Mouse (Mus musculus) heart, embryonic 14.5 days (tissue): ENCODE results near the gene Pla2g6. TPM values are rescaled to one million over a fixed set of nuclear protein-coding genes. Genes with fewer than 3 reads are reported as not detected.
A peak's percentile ranks its signal among the peaks of the same experiment; 100 is the strongest.

Source experiments
- ATAC-seq: fragments of 200-750 bp; cut with Nextera tagmentation; 2 replicates; pipeline ENCODE4 v1.8.0; 2017; ENCODE audit warnings: low read depth, moderate TSS enrichment; ENCODE audit not compliant: insufficient number of reproducible peaks, insufficient read depth, low FRiP score
- H3K27ac ChIP-seq, 2 experiments: fragments of 200-500 bp in 1 of 2; fragments of 300-500 bp in 1 of 2; sonication (generic) in 1 of 2; replicated peaks in 1 of 2; 2 replicates each; pipeline ENCODE4 v1.5.1; 2012 to 2014; ENCODE audit warnings: low read depth in 2 of 2, low read length in 2 of 2, control low read depth in 1 of 2, mild to moderate bottlenecking in 1 of 2, mixed read lengths in 1 of 2; ENCODE audit not compliant: control insufficient read depth in 1 of 2, insufficient read depth in 1 of 2
- H3K27me3 ChIP-seq: fragments of 300-500 bp; sonication (generic); 2 replicates; pipeline ENCODE4 v1.6.1; 2014; ENCODE audit warnings: mild to moderate bottlenecking, low read length, control low read depth; ENCODE audit not compliant: control insufficient read depth, insufficient read depth
- H3K36me3 ChIP-seq: fragments of 300-500 bp; sonication (generic); 2 replicates; pipeline ENCODE4 v1.6.1; 2014; ENCODE audit warnings: mild to moderate bottlenecking, control low read depth, low read length, mixed read lengths; ENCODE audit not compliant: control insufficient read depth, insufficient read depth
- H3K4me1 ChIP-seq, 2 experiments: fragments of 200-500 bp in 1 of 2; fragments of 300-500 bp in 1 of 2; sonication (generic) in 1 of 2; 2 replicates each; pipeline ENCODE4 v1.6.1; 2012 to 2014; ENCODE audit warnings: low read length in 2 of 2, control low read depth in 1 of 2, mixed read lengths in 1 of 2; ENCODE audit not compliant: control insufficient read depth in 2 of 2, insufficient read depth in 2 of 2
- H3K4me2 ChIP-seq: fragments of 300-500 bp; sonication (generic); 2 replicates; pipeline ENCODE4 v1.6.1; 2014; ENCODE audit warnings: mild to moderate bottlenecking, low read length
- H3K4me3 ChIP-seq, 2 experiments: fragments of 200-500 bp in 1 of 2; fragments of 300-500 bp in 1 of 2; sonication (generic) in 1 of 2; 2 replicates each; pipeline ENCODE4 v1.5.1; 2012 to 2014; ENCODE audit warnings: low read length in 2 of 2, mild to moderate bottlenecking in 2 of 2, control low read depth in 1 of 2, low read depth in 1 of 2, moderate library complexity in 1 of 2; ENCODE audit not compliant: control insufficient read depth in 1 of 2, insufficient read depth in 1 of 2
- H3K9ac ChIP-seq: fragments of 300-500 bp; sonication (generic); 2 replicates; pipeline ENCODE4 v1.6.1; 2014; ENCODE audit warnings: mild to moderate bottlenecking, low read length
- H3K9me3 ChIP-seq: fragments of 300-500 bp; sonication (generic); 2 replicates; pipeline ENCODE4 v1.6.1; 2016; ENCODE audit warnings: low read length, control low read depth; ENCODE audit not compliant: control insufficient read depth
- WGBS: fragments of 180-500 bp; shearing (Covaris S2); extraction: QIAGEN DNeasy Blood & Tissue Kit; methylation state at CpG from one replicate; pipeline ENCODE4 v1.1.7; 2014; 5-methylcytosine and 5-hydroxymethylcytosine counted together
- polyA plus RNA-seq: library from polyadenylated mRNA; unstranded; fragments of >200 nt; fragmentation: Nextera tagmentation; extraction: Ambion mirVana; gene quantifications from 2 replicates; pipeline ENCODE4 v1.2.1, GENCODE M21; 2014

The Pla2g6 gene
- polyA plus RNA-seq, 1 experiment from 2014 or later = 11.7 TPM

DNA sequence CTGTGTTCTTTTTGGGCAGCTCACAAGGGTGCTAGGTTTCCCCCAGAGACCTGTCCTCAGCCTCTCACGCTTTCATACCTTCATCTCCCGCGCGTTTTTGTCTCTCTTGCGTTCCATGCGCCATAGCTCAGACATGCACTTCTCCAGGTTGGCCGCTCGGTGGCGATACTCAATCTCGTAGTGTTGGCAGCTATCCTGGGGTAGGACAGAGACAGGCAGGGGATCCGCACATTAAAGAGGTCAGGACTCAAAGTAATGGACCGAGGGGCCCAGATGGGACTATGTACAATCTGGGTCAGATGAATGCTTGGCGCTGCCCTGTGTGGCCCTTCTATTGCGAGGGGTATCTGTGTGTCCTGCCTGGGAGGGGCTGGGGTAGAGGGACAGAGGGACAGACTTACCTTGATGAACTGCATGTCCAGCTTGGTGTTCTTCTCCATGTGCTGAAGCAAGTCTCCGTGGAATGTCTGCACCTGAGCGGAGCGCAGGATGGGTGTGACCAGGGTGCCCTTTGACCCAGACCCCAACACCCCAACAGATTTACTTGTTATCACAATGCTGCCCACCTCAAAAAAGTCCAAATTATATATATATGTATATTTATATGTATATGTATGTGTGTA is 57.0 kb downstream of the Pla2g6 start:
- peak overlapping the region; percentile 12 to 36; a peak in 3 of 4 replicates for H3K4me3 ChIP-seq
- H3K9ac ChIP-seq = peak overlapping the region; percentile 55; the same call in 1 of the 2 replicates
- peaks cover 4 to 7% of the 10 kb centered on the region in 2 experiments; a peak in 2 of 4 replicates for H3K4me1 ChIP-seq
- WGBS = 18% methylated on average over 17 of the region's 17 CpGs
- H3K27me3 ChIP-seq = peaks cover 11% of the 10 kb centered on the region
- H3K27ac ChIP-seq = no peak overlapping the region
- H3K36me3 ChIP-seq = no peaks in the 10 kb centered on the region
- H3K9me3 ChIP-seq = no peaks in the 10 kb centered on the region
- H3K4me2 ChIP-seq = peak overlapping the region; percentile 72
- no peak for ATAC-seq

DNA sequence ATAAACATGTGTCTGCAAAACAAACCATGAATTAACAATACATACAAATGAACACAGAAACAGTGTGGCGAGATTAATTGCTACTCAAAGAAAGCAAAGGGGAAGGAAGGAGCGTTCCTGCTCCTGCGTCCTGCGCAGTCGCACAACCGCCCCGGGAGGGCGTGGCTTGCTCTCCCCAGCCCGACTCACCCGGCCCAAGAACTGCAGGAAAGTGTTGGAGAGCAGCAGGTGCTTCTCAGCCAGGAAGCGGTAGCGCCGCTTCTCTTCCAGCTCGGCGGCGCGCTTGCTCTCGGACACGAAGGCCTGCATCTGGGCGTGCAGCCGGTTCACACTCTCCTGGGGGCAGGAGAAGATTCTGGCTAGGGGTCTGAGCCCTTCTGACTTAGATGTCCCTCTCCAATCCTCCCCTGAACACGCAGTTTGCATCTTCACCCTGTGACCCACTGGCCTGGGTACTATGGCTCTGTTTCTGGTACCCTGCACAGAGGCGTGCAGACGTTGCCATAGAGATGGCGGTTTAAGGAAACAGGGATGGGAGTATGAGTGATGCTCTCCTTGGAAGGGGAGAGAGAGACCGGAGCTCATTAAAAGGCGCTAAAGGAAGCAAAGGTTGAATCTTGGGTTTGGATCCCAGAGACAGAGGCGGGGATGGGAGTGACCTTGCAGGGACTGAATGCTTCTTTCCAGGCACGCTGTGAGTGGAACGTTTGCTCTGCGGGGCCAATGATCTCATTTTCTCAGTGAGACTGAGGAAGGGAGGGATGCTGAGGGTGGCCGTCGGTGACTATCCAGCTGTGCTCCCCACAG is 57.7 kb downstream of the Pla2g6 start:
- Histone ChIP-seq H3K27me3 (peaks cover 14% of the 10 kb centered on the region), H3K9ac (peak overlapping the region; percentile 55), H3K9me3 (no peaks in the 10 kb centered on the region), H3K4me3 (peak overlapping the region; percentile 36 to 40), H3K36me3 (no peaks in the 10 kb centered on the region), H3K4me1 (peaks cover 4 to 7% of the 10 kb centered on the region in 2 experiments; a peak in 2 of 4 replicates), H3K27ac (0 out of 4 replicates have a peak overlapping the region, but pooled peaks of 1 of the 2 experiments have one; percentile 6), H3K4me2 (peak overlapping the region; percentile 72)
- 4% methylated on average over 33 of the region's 33 CpGs for WGBS
- ATAC-seq = peak; percentile 32; the same call in 1 of the 2 replicates

DNA sequence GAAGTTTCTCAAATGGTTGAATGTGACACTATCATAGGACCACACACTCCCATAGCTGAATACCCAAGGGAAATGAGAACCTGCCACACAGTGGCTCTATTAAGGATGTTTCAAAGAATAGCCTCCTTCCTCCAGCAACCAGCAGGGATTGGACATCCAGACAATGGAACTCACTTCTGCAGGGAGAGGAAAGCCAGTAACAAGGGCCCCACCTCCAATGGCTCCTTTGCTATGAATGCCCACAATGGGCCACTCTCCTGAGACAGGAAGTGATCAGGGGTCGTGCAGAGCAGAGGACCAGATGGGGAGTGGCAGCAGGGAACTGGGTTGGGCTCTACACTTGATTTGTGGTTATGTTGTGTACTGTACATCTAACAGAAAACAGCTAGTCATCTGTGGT is 59.7 kb downstream of the Pla2g6 start:
- 38% methylated on average over 1 of the region's 1 CpGs for WGBS
- ATAC-seq = no peak

DNA sequence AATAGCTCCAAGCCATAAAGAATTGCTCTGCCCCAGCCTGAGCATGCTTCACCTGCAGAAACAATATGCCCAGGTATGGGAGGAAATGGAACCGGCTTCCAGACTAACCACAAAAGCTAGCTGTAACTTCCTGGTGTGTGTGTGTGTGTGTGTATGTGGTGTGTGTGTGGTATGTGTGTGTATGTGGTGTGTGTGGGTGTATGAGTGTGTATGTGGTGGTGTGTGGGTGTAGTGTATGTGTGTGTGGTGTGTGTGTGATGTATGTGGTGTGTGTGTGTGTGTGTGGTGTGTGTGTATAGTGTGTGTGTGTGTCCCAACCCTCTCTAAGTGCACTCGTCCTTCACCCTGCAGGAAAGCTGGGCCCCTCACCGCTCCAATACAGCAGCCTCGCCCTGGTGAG is 62.8 kb downstream of the Pla2g6 start:
- H3K9me3 ChIP-seq = no peaks in the 10 kb centered on the region
- no peak overlapping the region for H3K9ac ChIP-seq
- peaks cover 38% of the 10 kb centered on the region for H3K27me3 ChIP-seq
- H3K27ac ChIP-seq = no peak overlapping the region
- H3K4me3 ChIP-seq = no peak overlapping the region
- no peak for ATAC-seq
- H3K36me3 ChIP-seq = no peaks in the 10 kb centered on the region
- no peak overlapping the region for H3K4me2 ChIP-seq
- H3K4me1 ChIP-seq = peaks cover 8 to 9% of the 10 kb centered on the region in 2 experiments; a peak in 3 of 4 replicates
- 75% methylated on average over 4 of the region's 4 CpGs for whole genome bisulfite sequencing

More for the DNA sequence above, 59.7 kb downstream of the Pla2g6 start:
- Histone ChIP-seq H3K9ac (no peak overlapping the region), H3K27me3 (peaks cover 18% of the 10 kb centered on the region), H3K4me1 (peaks cover 4 to 7% of the 10 kb centered on the region in 2 experiments; a peak in 2 of 4 replicates), H3K4me3 (no peak overlapping the region), H3K4me2 (no peak overlapping the region), H3K9me3 (no peaks in the 10 kb centered on the region), H3K27ac (no peak overlapping the region), H3K36me3 (no peaks in the 10 kb centered on the region)

DNA sequence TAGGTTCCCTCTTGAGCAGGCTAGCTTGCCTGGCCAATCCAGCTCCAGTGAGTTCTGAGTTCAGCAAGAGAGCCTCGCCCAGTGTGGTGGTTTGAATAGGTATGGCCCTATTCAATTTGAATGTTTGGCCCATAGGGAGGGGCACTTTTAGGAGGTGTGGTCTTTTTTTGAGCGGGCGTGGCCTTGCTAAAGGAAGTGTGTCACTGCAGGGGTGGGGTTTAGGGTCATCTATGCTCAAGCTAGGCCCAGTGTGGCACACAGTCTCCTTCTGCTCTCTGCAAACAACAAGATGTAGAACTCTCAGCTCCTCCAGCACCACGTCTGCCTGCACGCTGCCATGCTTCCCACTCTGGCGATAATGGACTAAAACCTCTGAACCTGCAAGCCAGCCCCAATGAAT is 64.5 kb downstream of the Pla2g6 start:
- H3K9ac ChIP-seq = no peak overlapping the region
- peaks cover 8% of the 10 kb centered on the region in 2 experiments; a peak in 3 of 4 replicates for H3K4me1 ChIP-seq
- no peaks in the 10 kb centered on the region for H3K36me3 ChIP-seq
- 88% methylated on average over 6 of the region's 6 CpGs for WGBS
- no peak overlapping the region for H3K27ac ChIP-seq
- peaks cover 47% of the 10 kb centered on the region for H3K27me3 ChIP-seq
- no peak overlapping the region for H3K4me2 ChIP-seq
- no peaks in the 10 kb centered on the region for H3K9me3 ChIP-seq
- H3K4me3 ChIP-seq = no peak overlapping the region
- no peak for ATAC-seq

DNA sequence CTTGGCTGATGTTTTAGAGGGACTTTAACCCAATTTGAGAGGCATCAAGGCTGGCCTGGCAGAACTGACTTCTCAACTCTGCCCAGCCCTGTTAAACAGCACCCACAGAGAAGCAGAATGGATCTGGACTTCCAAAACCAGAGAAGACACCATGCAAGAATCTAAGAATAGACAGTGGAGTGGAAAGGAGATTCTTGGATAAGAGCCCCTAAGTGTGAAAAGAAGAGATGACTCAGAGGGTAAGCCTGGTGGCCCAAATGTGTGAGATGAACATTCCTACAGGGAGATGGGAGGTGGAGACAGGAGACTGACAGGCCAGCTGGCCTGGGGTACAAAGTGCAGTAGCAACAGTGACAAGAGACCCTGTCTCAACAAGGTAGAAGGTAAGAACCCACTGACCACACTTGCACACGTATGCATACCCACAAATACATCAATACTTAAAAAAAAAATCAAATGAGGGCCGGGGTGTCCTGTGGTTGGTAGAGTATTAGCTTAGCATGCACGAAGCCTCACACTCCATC is 65.3 kb downstream of the Pla2g6 start:
- 87% methylated on average over 3 of the region's 3 CpGs for WGBS
- no peak overlapping the region for H3K4me3 ChIP-seq
- no peak overlapping the region; the same call in 1 of the 2 replicates for H3K9ac ChIP-seq
- H3K27ac ChIP-seq = no peak overlapping the region; a peak in 1 of 4 replicates
- peaks cover 8% of the 10 kb centered on the region in 2 experiments; a peak in 3 of 4 replicates for H3K4me1 ChIP-seq
- ATAC-seq = no peak
- H3K9me3 ChIP-seq = no peaks in the 10 kb centered on the region
- peak overlapping the region; percentile 98; the same call in 1 of the 2 replicates for H3K4me2 ChIP-seq
- H3K36me3 ChIP-seq = no peaks in the 10 kb centered on the region
- peaks cover 47% of the 10 kb centered on the region for H3K27me3 ChIP-seq

DNA sequence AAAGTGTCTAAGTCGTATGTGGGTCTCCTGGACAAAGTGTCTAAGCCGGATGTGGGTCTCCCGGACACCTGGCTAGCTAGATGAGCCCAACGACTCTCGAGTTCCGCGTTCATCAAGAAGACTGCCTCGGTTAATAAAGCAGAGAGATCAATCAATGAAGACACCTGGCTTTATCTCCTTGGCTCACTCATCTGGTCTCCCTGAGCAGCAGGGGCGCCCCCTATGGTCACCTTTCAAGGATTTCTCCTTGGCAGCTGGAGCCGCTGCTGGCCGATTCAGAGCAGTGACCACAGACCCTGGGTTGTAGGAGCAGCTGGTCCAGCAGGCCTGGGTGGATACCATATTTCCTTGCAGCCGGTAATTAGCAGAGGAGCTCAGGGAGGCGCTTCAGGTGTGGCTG is 65.8 kb downstream of the Pla2g6 start:
- H3K9ac ChIP-seq = no peak overlapping the region; the same call in 1 of the 2 replicates
- 23% methylated on average over 13 of the region's 13 CpGs for WGBS

More for the DNA sequence above, 65.8 kb downstream of the Pla2g6 start:
- H3K27me3 ChIP-seq = peaks cover 42% of the 10 kb centered on the region
- H3K27ac ChIP-seq = no peak overlapping the region; a peak in 1 of 4 replicates
- no peaks in the 10 kb centered on the region for H3K9me3 ChIP-seq
- peak overlapping the region in 1 of 2 experiments; percentile 62; a peak in 1 of 4 replicates for H3K4me3 ChIP-seq
- ATAC-seq = no peak
- H3K4me1 ChIP-seq = peaks cover 8% of the 10 kb centered on the region in 2 experiments; a peak in 3 of 4 replicates
- no peaks in the 10 kb centered on the region for H3K36me3 ChIP-seq
- peak overlapping the region; percentile 98 for H3K4me2 ChIP-seq
